Mouse (Mus musculus) heart, embryonic 11.5 days (tissue): ENCODE results near the gene Hoxa4. TPM values are rescaled to one million over a fixed set of nuclear protein-coding genes. Genes with fewer than 3 reads are reported as not detected.

Experiments
- ATAC-seq: fragments of 200-750 bp; cut with Nextera tagmentation; replicated peaks from 2 replicates; pipeline ENCODE4 v1.8.0; 2017; ENCODE audit warnings: moderate library complexity; ENCODE audit not compliant: insufficient number of reproducible peaks, low FRiP score, low TSS enrichment
- H3K27ac ChIP-seq: fragments of 300-500 bp; sonication (generic); 2 replicates; pipeline ENCODE4 v1.5.1; 2014; ENCODE audit warnings: mild to moderate bottlenecking, low read depth, low read length
- H3K27me3 ChIP-seq: fragments of 300-500 bp; sonication (generic); 2 replicates; pipeline ENCODE4 v1.6.1; 2014; ENCODE audit warnings: mild to moderate bottlenecking, low read length, mixed read lengths; ENCODE audit not compliant: control insufficient read depth, insufficient read depth
- H3K36me3 ChIP-seq: fragments of 300-500 bp; sonication (generic); 2 replicates; pipeline ENCODE4 v1.6.1; 2014; ENCODE audit warnings: mild to moderate bottlenecking, low read length, moderate library complexity, mixed read lengths; ENCODE audit not compliant: control insufficient read depth, insufficient read depth
- H3K4me1 ChIP-seq: fragments of 300-500 bp; sonication (generic); 2 replicates; pipeline ENCODE4 v1.6.1; 2014; ENCODE audit warnings: low read length; ENCODE audit not compliant: control insufficient read depth, insufficient read depth
- H3K4me2 ChIP-seq: fragments of 300-500 bp; sonication (generic); 2 replicates; pipeline ENCODE4 v1.6.1; 2014; ENCODE audit warnings: mild to moderate bottlenecking, moderate library complexity
- H3K4me3 ChIP-seq: fragments of 300-500 bp; sonication (generic); 2 replicates; pipeline ENCODE4 v1.5.1; 2014; ENCODE audit warnings: low read depth, low read length
- H3K9ac ChIP-seq: fragments of 300-500 bp; sonication (generic); 2 replicates; pipeline ENCODE4 v1.6.1; 2014; ENCODE audit warnings: mild to moderate bottlenecking, low read depth, low read length, moderate library complexity
- H3K9me3 ChIP-seq: fragments of 300-500 bp; sonication (generic); replicated peaks from 2 replicates; pipeline ENCODE4 v1.6.1; 2016; ENCODE audit warnings: low read length; ENCODE audit not compliant: control insufficient read depth
- WGBS: fragments of 180-500 bp; shearing (Covaris S2); extraction: QIAGEN DNeasy Blood & Tissue Kit; methylation state at CpG from one replicate; pipeline ENCODE4 v1.1.7; 2014; ENCODE audit not compliant: insufficient replicate concordance; 5-methylcytosine and 5-hydroxymethylcytosine counted together
- polyA plus RNA-seq: library from polyadenylated mRNA; unstranded; fragments of >200 nt; fragmentation: Nextera tagmentation; extraction: Ambion mirVana; gene quantifications from 2 replicates; pipeline ENCODE4 v1.2.1, GENCODE M21; 2014

Gene Hoxa4
- polyA plus RNA-seq, 1 experiment from 2014 or later, result 1.4 TPM

GRCm38 (mm10) chr6:52190410-52190809, 1.1 kb downstream of the Hoxa4 start:
- Histone ChIP-seq H3K4me2 (peak overlapping the region; percentile 78), H3K4me1 (peaks cover 11% of the 10 kb centered on the region; the same call in 1 of the 2 replicates), H3K27me3 (peaks cover 97% of the 10 kb centered on the region), H3K36me3 (no peaks in the 10 kb centered on the region), H3K9ac (0 out of 2 replicates have a peak overlapping the region, but pooled peaks have one; percentile 22), H3K27ac (no peak overlapping the region), H3K9me3 (no peaks in the 10 kb centered on the region), H3K4me3 (peak overlapping the region; percentile 53; the same call in 1 of the 2 replicates)
- whole genome bisulfite sequencing, result 1% methylated on average over 23 of the region's 23 CpGs
- no peak for ATAC-seq

DNA sequence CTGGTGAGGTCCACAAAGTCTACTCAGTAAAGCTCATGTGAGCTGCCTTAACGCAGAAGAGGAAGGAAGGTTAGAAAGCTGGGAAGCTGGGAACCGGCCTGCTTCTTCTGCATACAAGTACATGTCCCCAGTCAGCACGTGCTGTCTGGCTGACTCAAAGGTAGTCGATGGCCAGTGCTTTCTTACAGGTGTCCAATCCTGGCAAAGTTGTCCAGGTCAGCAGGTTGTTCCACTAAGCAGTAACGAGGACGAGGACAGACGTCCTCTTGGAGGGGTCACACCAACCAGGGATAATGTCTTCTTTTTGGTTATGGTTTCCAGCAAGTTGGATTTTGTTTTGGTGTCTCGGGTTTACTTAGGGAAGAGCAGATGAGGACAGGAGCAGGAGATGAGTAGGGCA, 1.6 kb downstream of the Hoxa4 start:
- Histone ChIP-seq H3K27ac (no peak overlapping the region), H3K9ac (no peak overlapping the region), H3K36me3 (no peaks in the 10 kb centered on the region), H3K4me2 (no peak overlapping the region), H3K4me3 (peak overlapping the region; percentile 18; the same call in 1 of the 2 replicates), H3K27me3 (peaks cover 98% of the 10 kb centered on the region), H3K4me1 (peaks cover 11% of the 10 kb centered on the region; the same call in 1 of the 2 replicates), H3K9me3 (no peaks in the 10 kb centered on the region)
- 6% methylated on average over 8 of the region's 8 CpGs for WGBS
- no peak for ATAC-seq

DNA sequence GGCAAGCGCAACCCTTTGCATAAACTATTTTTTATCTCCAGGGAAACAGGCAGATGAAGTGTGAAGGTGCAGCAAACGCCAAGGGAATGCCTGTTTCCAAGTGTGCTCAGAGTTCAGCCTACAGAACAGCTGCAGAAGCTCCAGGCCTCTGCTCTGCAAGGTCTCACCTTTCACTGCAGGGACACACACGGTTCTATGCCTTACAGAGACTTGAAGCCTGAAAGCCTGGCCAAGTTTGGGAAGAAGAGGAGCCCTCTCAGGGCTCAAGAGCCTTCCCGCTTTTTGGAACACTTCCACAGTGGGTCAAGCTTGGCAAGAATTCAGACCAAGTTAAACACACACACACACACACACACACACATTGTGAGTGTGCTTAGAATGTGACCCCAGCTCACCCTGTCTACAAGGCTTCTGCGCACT, 2.4 kb downstream of the Hoxa4 start:
- Histone ChIP-seq H3K9me3 (no peaks in the 10 kb centered on the region), H3K4me1 (peaks cover 11% of the 10 kb centered on the region; the same call in 1 of the 2 replicates), H3K4me3 (no peak overlapping the region), H3K36me3 (no peaks in the 10 kb centered on the region), H3K27me3 (peaks cover 98% of the 10 kb centered on the region), H3K27ac (no peak overlapping the region), H3K9ac (no peak overlapping the region), H3K4me2 (no peak overlapping the region)
- WGBS, result 16% methylated on average over 5 of the region's 5 CpGs
- no peak for ATAC-seq

DNA sequence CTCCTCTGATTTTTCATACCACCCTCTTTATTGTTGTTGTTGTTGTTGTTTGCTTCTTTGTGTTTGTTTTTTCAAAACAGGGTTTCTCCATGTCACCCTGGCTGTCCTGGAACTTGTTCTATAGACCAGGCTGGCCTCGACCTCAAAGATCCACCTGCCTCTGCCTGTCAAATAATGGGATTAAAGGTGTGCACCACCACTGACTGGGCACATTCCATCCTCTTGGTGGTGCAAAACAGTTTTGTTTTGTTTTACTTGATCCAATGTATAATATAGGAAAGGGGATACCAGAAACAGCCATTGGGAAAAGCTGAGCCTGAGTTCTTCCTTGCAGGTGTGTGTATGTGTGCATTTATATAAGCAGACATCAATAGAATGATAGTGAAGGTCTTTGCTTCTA, 5.1 kb downstream of the Hoxa4 start:
- no peak overlapping the region for H3K9ac ChIP-seq
- no peak overlapping the region for H3K27ac ChIP-seq
- H3K4me1 ChIP-seq, result peaks cover 4% of the 10 kb centered on the region; the same call in 1 of the 2 replicates
- H3K4me2 ChIP-seq, result no peak overlapping the region
- no peaks in the 10 kb centered on the region for H3K9me3 ChIP-seq
- ATAC-seq, result no peak
- 30% methylated on average over 1 of the region's 1 CpGs for WGBS
- H3K4me3 ChIP-seq, result no peak overlapping the region
- no peaks in the 10 kb centered on the region for H3K36me3 ChIP-seq
- peaks cover 100% of the 10 kb centered on the region for H3K27me3 ChIP-seq

DNA sequence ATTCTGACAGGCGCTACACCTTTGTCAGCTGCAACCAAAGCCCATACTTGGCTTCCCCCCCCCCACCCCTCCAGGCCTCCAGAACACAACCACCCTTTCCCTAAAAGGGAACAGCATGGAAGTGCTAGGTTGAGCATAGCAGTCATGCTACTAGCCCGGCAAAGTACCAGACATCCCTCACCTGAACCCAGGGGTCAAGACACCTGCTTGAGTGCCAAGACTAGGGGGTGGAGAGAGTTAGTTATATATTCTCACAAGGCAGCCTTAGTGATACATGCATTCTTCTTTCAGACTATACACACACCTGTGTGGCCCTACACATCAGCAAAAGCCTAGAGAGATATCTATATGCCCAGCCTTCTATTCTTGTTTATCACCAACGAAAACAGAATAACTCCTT, 5.7 kb downstream of the Hoxa4 start:
- Histone ChIP-seq H3K27me3 (peaks cover 100% of the 10 kb centered on the region), H3K9ac (no peak overlapping the region), H3K4me3 (no peak overlapping the region), H3K27ac (no peak overlapping the region), H3K4me1 (no peaks in the 10 kb centered on the region), H3K9me3 (no peaks in the 10 kb centered on the region), H3K36me3 (no peaks in the 10 kb centered on the region), H3K4me2 (no peak overlapping the region)
- WGBS, result 14% methylated on average over 3 of the region's 3 CpGs
- ATAC-seq, result no peak

DNA sequence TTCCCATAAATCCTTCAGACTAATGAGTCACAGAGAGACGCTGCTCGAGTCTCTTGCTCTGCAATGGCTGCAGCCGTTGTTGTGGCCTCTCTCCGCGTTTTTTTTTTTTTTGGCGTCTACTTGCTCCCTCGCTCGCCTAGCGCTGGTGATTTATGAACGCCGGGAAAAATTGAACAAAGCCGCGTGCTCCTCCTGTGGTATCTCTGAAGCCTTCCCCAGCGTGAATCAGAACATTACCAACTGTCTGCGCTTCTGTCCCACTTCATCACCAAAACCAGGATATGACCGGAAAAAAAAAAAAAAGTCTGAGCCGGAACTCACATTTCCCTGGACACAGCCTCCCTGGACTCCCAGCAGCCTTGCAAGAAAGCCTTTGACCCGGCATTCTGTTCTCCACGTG, 6.3 kb downstream of the Hoxa4 start:
- no peak overlapping the region for H3K4me3 ChIP-seq

GRCm38 (mm10) chr6:52184668-52185067, 6.9 kb downstream of the Hoxa4 start:
- Histone ChIP-seq H3K9ac (no peak overlapping the region), H3K4me1 (no peaks in the 10 kb centered on the region), H3K27me3 (peaks cover 100% of the 10 kb centered on the region), H3K4me2 (no peak overlapping the region), H3K4me3 (no peak overlapping the region), H3K9me3 (no peaks in the 10 kb centered on the region), H3K27ac (no peak overlapping the region), H3K36me3 (no peaks in the 10 kb centered on the region)
- no peak for ATAC-seq
- 6% methylated on average over 6 of the region's 6 CpGs for WGBS

More for the DNA sequence above, 6.3 kb downstream of the Hoxa4 start:
- WGBS, result 2% methylated on average over 19 of the region's 19 CpGs
- Histone ChIP-seq H3K27me3 (peaks cover 100% of the 10 kb centered on the region), H3K4me1 (no peaks in the 10 kb centered on the region), H3K9ac (no peak overlapping the region), H3K4me2 (peak overlapping the region; percentile 22), H3K36me3 (no peaks in the 10 kb centered on the region), H3K27ac (no peak overlapping the region), H3K9me3 (no peaks in the 10 kb centered on the region)
- ATAC-seq, result no peak

- Histone ChIP-seq H3K36me3 (no peaks in the 10 kb centered on the region), H3K4me1 (no peaks in the 10 kb centered on the region)
- ATAC-seq, result no peak
Measured at GRCm38 (mm10) chr6:52183311-52184080, 8.1 kb downstream of the Hoxa4 start.

DNA sequence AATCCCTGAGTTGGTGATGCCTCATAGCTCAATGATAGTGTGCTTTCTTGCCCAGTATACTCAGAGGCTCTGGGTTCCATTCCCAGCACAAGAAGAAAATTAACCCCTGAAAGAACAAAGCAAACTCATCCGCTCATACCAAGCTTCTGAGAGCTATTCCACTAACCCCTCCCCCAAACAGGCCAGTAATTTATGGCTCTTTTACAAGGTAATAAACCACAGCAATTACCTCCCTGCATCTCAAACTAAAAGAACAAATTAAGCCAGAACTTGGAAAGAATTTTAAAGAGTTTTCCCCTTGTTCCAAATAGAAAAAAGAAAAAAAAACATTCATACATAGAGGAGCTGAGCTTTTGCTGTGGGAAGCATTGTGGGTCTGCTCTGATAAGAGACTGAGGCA, 8.8 kb downstream of the Hoxa4 start:
- Histone ChIP-seq H3K9me3 (no peaks in the 10 kb centered on the region), H3K36me3 (no peaks in the 10 kb centered on the region), H3K27ac (no peak overlapping the region), H3K4me2 (no peak overlapping the region), H3K4me3 (no peak overlapping the region), H3K4me1 (no peaks in the 10 kb centered on the region), H3K9ac (no peak overlapping the region), H3K27me3 (peaks cover 99% of the 10 kb centered on the region)
- WGBS, result 20% methylated on average over 1 of the region's 1 CpGs
- ATAC-seq, result no peak

More at GRCm38 (mm10) chr6:52183311-52184080, 8.1 kb downstream of the Hoxa4 start:
- WGBS, result 17% methylated on average over 10 of the region's 10 CpGs
- no peak overlapping the region for H3K27ac ChIP-seq
- H3K9me3 ChIP-seq, result no peaks in the 10 kb centered on the region
- H3K4me2 ChIP-seq, result no peak overlapping the region
- H3K9ac ChIP-seq, result no peak overlapping the region
- peaks cover 100% of the 10 kb centered on the region for H3K27me3 ChIP-seq
- H3K4me3 ChIP-seq, result no peak overlapping the region
